Mouse (Mus musculus) testis, adult 2 months (tissue): ENCODE measurements around the gene Anxa4.

ENCODE experiments used
- CTCF ChIP-seq: fragments of 200-500 bp; IDR thresholded peaks from 2 replicates; pipeline ENCODE4 v1.5.1; 2012; ENCODE audit warnings: low read depth, mild to moderate bottlenecking, inconsistent platforms, low read length, moderate library complexity; ENCODE audit not compliant: control insufficient read depth, insufficient read depth, insufficient replicate concordance
- POLR2A ChIP-seq: fragments of 200-500 bp; IDR thresholded peaks from 2 replicates; pipeline ENCODE4 v1.6.1; 2012; ENCODE audit warnings: low read depth, mild to moderate bottlenecking, inconsistent platforms, low read length, moderate library complexity; ENCODE audit not compliant: control insufficient read depth

DNA sequence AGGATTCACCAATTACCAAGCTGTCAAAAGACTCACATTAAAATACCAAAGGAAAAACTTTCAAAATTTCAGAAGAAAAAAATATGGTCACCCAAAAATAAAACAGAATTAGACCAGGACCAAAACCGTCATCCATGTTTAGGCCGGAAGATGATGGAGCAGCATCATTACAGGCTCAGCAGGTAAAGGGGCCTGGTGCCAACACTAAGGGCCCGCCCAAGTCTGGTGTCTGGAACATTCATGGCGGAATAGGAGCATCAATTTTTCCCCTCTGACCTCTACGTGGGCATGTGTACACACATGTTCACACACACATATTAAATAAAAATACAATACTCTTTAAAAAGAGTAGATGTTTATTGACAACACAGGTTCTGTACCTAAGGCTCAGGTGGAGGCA is 64.7 kb downstream of the Anxa4 start:
- no peak for TF ChIP-seq CTCF
- TF ChIP-seq POLR2A = no peak
